ENCODE assay signal across 27 mouse cellular contexts in genomic region chr5:143122125-143122524, GRCm38 (mm10). TPM values are rescaled to one million over a fixed set of nuclear protein-coding genes. Genes with fewer than 3 reads are reported as not detected.
A peak's percentile ranks its signal among the peaks of the same experiment; 100 is the strongest.
DNase-seq lines count a peak whose midpoint lies in the region; ATAC-seq and TF ChIP-seq lines count a peak whose summit lies in the region.
"Had no signal": no experiment of that assay in that cellular context is flagged by ENCODE, and none has a peak within 500 bp of the region (broad histone marks: within the 10 kb centered on the region; RNA-seq: fewer than 3 reads in every experiment).

No protein-coding gene starts in this region.

- H3K9ac ChIP-seq in ES-Bruce4 (ENCODE audit: low read depth, poor library complexity, severe bottlenecking) = peak overlapping the region; percentile 54; the same call in 1 of the 2 replicates
- H3K9ac ChIP-seq: embryonic facial prominence, embryonic 12.5 days; forebrain, embryonic 15.5 days; heart, embryonic 12.5 days; hindbrain, embryonic 12.5 days had no signal

- no peaks in the 10 kb centered on the region for H3K27me3 ChIP-seq in ES-Bruce4 (ENCODE audit: control insufficient read depth, insufficient read depth, low read length, poor library complexity, severe bottlenecking)
- H3K27me3 ChIP-seq: embryonic facial prominence, embryonic 12.5 days; forebrain, embryonic 15.5 days; heart, embryonic 12.5 days; hindbrain, embryonic 12.5 days had no signal

- ATAC-seq in megakaryocyte, adult 5-6 weeks (ENCODE audit: poor library complexity, severe bottlenecking) = peak; percentile 94
- ATAC-seq: forebrain, embryonic 15.5 days; hindbrain, postnatal 0 days had no signal

- H3K36me3 ChIP-seq in ES-Bruce4 (ENCODE audit: control insufficient read depth, insufficient read depth, low read length, poor library complexity, severe bottlenecking) = no peaks in the 10 kb centered on the region
- H3K36me3 ChIP-seq: embryonic facial prominence, embryonic 12.5 days; forebrain, embryonic 15.5 days; heart, embryonic 12.5 days; hindbrain, embryonic 12.5 days had no signal

- peak; percentile 24 for TF ChIP-seq POLR2A in ES-Bruce4 (IDR thresholded peaks at IDR 0.05; ENCODE audit: insufficient read depth, low read length)

- no peaks in the 10 kb centered on the region for H3K9me3 ChIP-seq in ES-Bruce4 (replicated peaks; ENCODE audit: control insufficient read depth, insufficient read depth, low read length, poor library complexity, severe bottlenecking)
- H3K9me3 ChIP-seq: embryonic facial prominence, embryonic 12.5 days; forebrain, embryonic 15.5 days; hindbrain, embryonic 12.5 days had no signal

- DNase-seq in 416B (ENCODE audit: low read depth) = peak; percentile 32
- DNase-seq in ZHBTc4 (ENCODE audit: low read depth, low spot score) = peak; percentile 80
- DNase-seq in kidney, postnatal 14 days = no peak
- DNase-seq in layer of hippocampus, postnatal 14 days (ENCODE audit: low spot score in 2 of 2) = no peak
- no peak for DNase-seq in gastrocnemius, adult 8-10 months (ENCODE audit: low spot score in 2 of 2)
- no peak for DNase-seq in kidney, adult 11 months
- DNase-seq: adrenal gland, postnatal 10 days; cerebellum, adult 11 months; cerebellum, adult 8-10 months; cerebellum, postnatal 14 days; gastrocnemius, postnatal 10 days; heart, postnatal 36 days had no signal

- no peak for TF ChIP-seq CTCF in ES-Bruce4 (IDR thresholded peaks at IDR 0.05; ENCODE audit: low read depth, low read length)

- H3K4me3 ChIP-seq in ES-Bruce4 (ENCODE audit: low read depth, low read length) = peak overlapping the region; percentile 39; the same call in 1 of the 2 replicates
- H3K4me3 ChIP-seq: embryonic facial prominence, embryonic 12.5 days; forebrain, embryonic 15.5 days; heart, embryonic 12.5 days; hindbrain, embryonic 12.5 days had no signal

- H3K4me1 ChIP-seq in ES-Bruce4 (ENCODE audit: control insufficient read depth, insufficient read depth, low read length) = peaks cover 10% of the 10 kb centered on the region
- H3K4me1 ChIP-seq: embryonic facial prominence, embryonic 12.5 days; heart, embryonic 12.5 days had no signal

- TF ChIP-seq EP300 in ES-Bruce4 (IDR thresholded peaks at IDR 0.05; ENCODE audit: insufficient read depth, low read depth, low read length) = no peak

- peak overlapping the region; percentile 97 for H3K27ac ChIP-seq in ES-Bruce4 (ENCODE audit: insufficient read depth, low read length)
- H3K27ac ChIP-seq: embryonic facial prominence, embryonic 12.5 days; forebrain, embryonic 15.5 days; hindbrain, embryonic 12.5 days; hindbrain, postnatal 0 days had no signal

RNA-seq across cellular contexts. Expression of gene Rnf216, which starts 9.3 kb away (rescaled TPM):
- 46.9 and 51.6 TPM in 2 replicates for polyA plus RNA-seq in ES-Bruce4 (2011; ENCODE audit: insufficient read depth, insufficient read length, low read depth, missing spikeins)
- total RNA-seq in megakaryocyte, adult 5-6 weeks (2015) = 37.2 and 44.1 TPM in 2 replicates
- total RNA-seq in megakaryocyte, adult 5-6 weeks (2017) = 38.1 and 57.9 TPM in 2 replicates
- total RNA-seq in layer of hippocampus, postnatal 14 days (2021) = 10 to 100 TPM; 46.4 to 47.4 TPM
- 10 to 100 TPM; 16.3 to 18.1 (median 17.9) TPM for total RNA-seq in gastrocnemius, adult 8-10 months (2022)

RNA-seq across cellular contexts. Expression of gene Olfr718-ps1, which starts 25.3 kb away (rescaled TPM):
- polyA plus RNA-seq in ES-Bruce4 (2011; ENCODE audit: insufficient read depth, insufficient read length, low read depth, missing spikeins) = 0.42 and 0.52 TPM in 2 replicates
- not detected in 2 replicates for total RNA-seq in megakaryocyte, adult 5-6 weeks (2015)
- total RNA-seq in megakaryocyte, adult 5-6 weeks (2017) = not detected in 2 replicates
- total RNA-seq in layer of hippocampus, postnatal 14 days (2021) = under 1 TPM; 0.10 to 0.12 TPM
- total RNA-seq in gastrocnemius, adult 8-10 months (2022) = under 1 TPM in 1 of 4 experiments, not detected in 3; 0.07 TPM
- total RNA-seq: gastrocnemius, postnatal 10 days; heart, adult 8-10 months; heart, postnatal 36 days; hindbrain, postnatal 0 days had no signal
- polyA plus RNA-seq: brain, embryonic 14.5 days; cortical plate, adult 2 months; forebrain, embryonic 15.5 days; gonadal fat pad, adult 2 months; heart, embryonic 12.5 days; heart, embryonic 16.5 days; hindbrain, postnatal 0 days; intestine, embryonic 14.5 days had no signal

RNA-seq across cellular contexts. Expression of gene Rbak, which starts 58.5 kb away (rescaled TPM):
- polyA plus RNA-seq in ES-Bruce4 (2011; ENCODE audit: insufficient read depth, insufficient read length, low read depth, missing spikeins) = 6.5 and 7.9 TPM in 2 replicates
- total RNA-seq in megakaryocyte, adult 5-6 weeks (2015) = 3.8 and 5.1 TPM in 2 replicates
- total RNA-seq in megakaryocyte, adult 5-6 weeks (2017) = 6.6 and 8.7 TPM in 2 replicates
- total RNA-seq in layer of hippocampus, postnatal 14 days (2021) = 10 to 100 TPM; 15.2 to 16.6 TPM
- 1 to 10 TPM; 2.9 to 3.7 (median 3.4) TPM for total RNA-seq in gastrocnemius, adult 8-10 months (2022)

RNA-seq across cellular contexts. Expression of gene Spdye4b, which starts 58.7 kb away (rescaled TPM):
- not detected in 2 replicates for polyA plus RNA-seq in ES-Bruce4 (2011; ENCODE audit: insufficient read depth, insufficient read length, low read depth, missing spikeins)
- total RNA-seq in megakaryocyte, adult 5-6 weeks (2015) = not detected in 2 replicates
- not detected in 2 replicates for total RNA-seq in megakaryocyte, adult 5-6 weeks (2017)
- total RNA-seq in layer of hippocampus, postnatal 14 days (2021) = not detected
- total RNA-seq in gastrocnemius, adult 8-10 months (2022) = not detected
- total RNA-seq: adrenal gland, postnatal 10 days; adrenal gland, postnatal 4 days; gastrocnemius, postnatal 10 days; heart, adult 8-10 months; heart, postnatal 36 days; hindbrain, postnatal 0 days had no signal
- polyA plus RNA-seq: brain, embryonic 14.5 days; cortical plate, adult 2 months; embryonic facial prominence, embryonic 12.5 days; forebrain, embryonic 11.5 days; forebrain, embryonic 15.5 days; gonadal fat pad, adult 2 months; heart, embryonic 12.5 days; heart, embryonic 16.5 days; hindbrain, embryonic 12.5 days; hindbrain, postnatal 0 days; intestine, embryonic 14.5 days had no signal

Comparison
In these comparisons a context has a peak if more than half of its experiments do, and no peak if none do; other contexts are left out.
1. DNase-seq: peak in 416B (single experiment) and ZHBTc4 (single experiment); none in kidney, postnatal 14 days (single experiment), layer of hippocampus, postnatal 14 days (0 of 2), gastrocnemius, adult 8-10 months (0 of 2) and kidney, adult 11 months (single experiment).